8 mouse cellular contexts compared by ENCODE assay signal in genomic region chr12:79172019-79172941, GRCm38 (mm10). TPM values are rescaled to one million over a fixed set of nuclear protein-coding genes. Genes with fewer than 3 reads are reported as not detected.
DNase-seq lines count a peak whose midpoint lies in the region; ATAC-seq and TF ChIP-seq lines count a peak whose summit lies in the region.

Gene Vti1b, minus strand, starts transcription at chr12:79172667.

- 0 out of 2 replicates have a peak, but pooled peaks have one; percentile 24 for TF ChIP-seq EP300 in liver, embryonic 14.5 days (IDR thresholded peaks at IDR 0.05; ENCODE audit: low read depth)
- peak; percentile 87 for TF ChIP-seq EP300 in stomach, postnatal 0 days (optimal IDR thresholded peaks at IDR 0.05)

- H3K36me3 ChIP-seq in forebrain, embryonic 10.5 days (replicated peaks) = peaks cover 30% of the 10 kb centered on the region
- H3K36me3 ChIP-seq in heart, embryonic 15.5 days = peaks cover 13% of the 10 kb centered on the region
- H3K36me3 ChIP-seq in liver, embryonic 14.5 days (replicated peaks; ENCODE audit: control insufficient read depth, insufficient read depth, low read depth) = peaks cover 4% of the 10 kb centered on the region; the same call in 1 of the 2 replicates
- no peaks in the 10 kb centered on the region for H3K36me3 ChIP-seq in neural tube, embryonic 11.5 days (ENCODE audit: control insufficient read depth, insufficient read depth, low read length)
- no peaks in the 10 kb centered on the region; the same call in 1 of the 2 replicates for H3K36me3 ChIP-seq in stomach, postnatal 0 days (ENCODE audit: control insufficient read depth, insufficient read depth, low read length)

- H3K4me3 ChIP-seq in forebrain, embryonic 10.5 days = peak within 1 kb of the TSS; percentile 98
- peak within 1 kb of the TSS; percentile 99 for H3K4me3 ChIP-seq in heart, embryonic 15.5 days
- H3K4me3 ChIP-seq in liver, embryonic 14.5 days (ENCODE audit: insufficient read depth in 1 of 2, low read depth in 2 of 2, low read length in 2 of 2) = peak within 1 kb of the TSS; percentile 86 to 89
- H3K4me3 ChIP-seq in neural tube, embryonic 11.5 days (ENCODE audit: low read depth, low read length) = peak within 1 kb of the TSS; percentile 97
- peak within 1 kb of the TSS; percentile 97 for H3K4me3 ChIP-seq in stomach, postnatal 0 days (ENCODE audit: low read depth, low read length)

- peak within 1 kb of the TSS; percentile 99 for H3K27ac ChIP-seq in forebrain, embryonic 10.5 days
- H3K27ac ChIP-seq in heart, embryonic 15.5 days = peak within 1 kb of the TSS; percentile 93
- H3K27ac ChIP-seq in liver, embryonic 14.5 days = peak within 1 kb of the TSS; percentile 63
- H3K27ac ChIP-seq in neural tube, embryonic 11.5 days (ENCODE audit: low read depth, low read length) = peak within 1 kb of the TSS; percentile 78
- H3K27ac ChIP-seq in stomach, postnatal 0 days (replicated peaks) = peak within 1 kb of the TSS; percentile 93

- H3K9ac ChIP-seq in heart, embryonic 15.5 days = peak within 1 kb of the TSS; percentile 93
- peak within 1 kb of the TSS; percentile 75 for H3K9ac ChIP-seq in liver, embryonic 14.5 days (replicated peaks)
- peak within 1 kb of the TSS; percentile 91 for H3K9ac ChIP-seq in neural tube, embryonic 11.5 days (ENCODE audit: low read length)
- peak within 1 kb of the TSS; percentile 87 for H3K9ac ChIP-seq in stomach, postnatal 0 days (ENCODE audit: low read length)

- WGBS in forebrain, embryonic 10.5 days = under 1% methylated on average over 73 of the region's 73 CpGs
- under 1% methylated on average over 66 of the region's 73 CpGs for WGBS in heart, embryonic 15.5 days
- under 1% methylated on average over 72 of the region's 73 CpGs for WGBS in liver, embryonic 14.5 days (ENCODE audit: insufficient replicate concordance)
- WGBS in neural tube, embryonic 11.5 days = under 1% methylated on average over 72 of the region's 73 CpGs
- WGBS in stomach, postnatal 0 days = 0% methylated on average over 63 of the region's 73 CpGs

- peak; percentile 76 for DNase-seq in c-Kit-negative CD71-positive TER-119-positive erythroid progenitor cells, embryonic 14.5 days (ENCODE audit: low read depth, low spot score)
- peak; percentile 89 for DNase-seq in forebrain, embryonic 10.5 days (ENCODE audit: extremely low spot score, low spot score)
- DNase-seq in kidney, postnatal 25 days = peak; percentile 89 to 95
- peak; percentile 77 to 83 (median 79) for DNase-seq in liver, embryonic 14.5 days (ENCODE audit: low read depth in 3 of 3, low spot score in 3 of 3)
- peak; percentile 89 for DNase-seq in neural tube, embryonic 11.5 days (ENCODE audit: low spot score)
- peak; percentile 91 for DNase-seq in stomach, postnatal 0 days (ENCODE audit: low spot score)

- ATAC-seq in CD4-positive, CD25-positive, alpha-beta regulatory T cell, adult 4 months = peak; percentile 94
- peak; percentile 98 for ATAC-seq in heart, embryonic 15.5 days (replicated peaks; ENCODE audit: insufficient number of reproducible peaks, insufficient read depth, low FRiP score, low read depth)
- peak; percentile 96 for ATAC-seq in liver, embryonic 14.5 days (ENCODE audit: insufficient read depth)
- peak; percentile 97 for ATAC-seq in neural tube, embryonic 11.5 days (ENCODE audit: insufficient read depth, low FRiP score, low TSS enrichment)
- peak; percentile 98 for ATAC-seq in stomach, postnatal 0 days (ENCODE audit: low FRiP score, low TSS enrichment)

- peak within 1 kb of the TSS; percentile 75 for H3K4me2 ChIP-seq in heart, embryonic 15.5 days
- peak within 1 kb of the TSS; percentile 76 for H3K4me2 ChIP-seq in liver, embryonic 14.5 days (ENCODE audit: low read depth)
- peak within 1 kb of the TSS; percentile 53 for H3K4me2 ChIP-seq in neural tube, embryonic 11.5 days (ENCODE audit: low read depth)
- H3K4me2 ChIP-seq in stomach, postnatal 0 days (replicated peaks; ENCODE audit: low read depth) = peak within 1 kb of the TSS; percentile 64

- peak; percentile 83 for TF ChIP-seq CTCF in liver, embryonic 14.5 days (IDR thresholded peaks at IDR 0.05; ENCODE audit: low read depth)
- TF ChIP-seq CTCF in stomach, postnatal 0 days (IDR thresholded peaks at IDR 0.05; ENCODE audit: low read depth) = peak; percentile 82

- no peaks in the 10 kb centered on the region for H3K27me3 ChIP-seq in forebrain, embryonic 10.5 days (ENCODE audit: poor library complexity, severe bottlenecking)
- no peaks in the 10 kb centered on the region for H3K27me3 ChIP-seq in heart, embryonic 15.5 days
- H3K27me3 ChIP-seq in liver, embryonic 14.5 days (ENCODE audit: control insufficient read depth, insufficient read depth, low read length) = no peaks in the 10 kb centered on the region
- H3K27me3 ChIP-seq in neural tube, embryonic 11.5 days (ENCODE audit: control insufficient read depth, insufficient read depth, low read length) = no peaks in the 10 kb centered on the region
- no peaks in the 10 kb centered on the region for H3K27me3 ChIP-seq in stomach, postnatal 0 days (ENCODE audit: control insufficient read depth, insufficient read depth, low read length)

- H3K9me3 ChIP-seq in forebrain, embryonic 10.5 days = no peaks in the 10 kb centered on the region
- H3K9me3 ChIP-seq in heart, embryonic 15.5 days (replicated peaks) = no peaks in the 10 kb centered on the region
- H3K9me3 ChIP-seq in liver, embryonic 14.5 days (ENCODE audit: control insufficient read depth, low read length) = no peaks in the 10 kb centered on the region
- H3K9me3 ChIP-seq in neural tube, embryonic 11.5 days (ENCODE audit: control insufficient read depth, low read length) = no peaks in the 10 kb centered on the region
- no peaks in the 10 kb centered on the region for H3K9me3 ChIP-seq in stomach, postnatal 0 days (ENCODE audit: control insufficient read depth, low read length)

- H3K4me1 ChIP-seq in forebrain, embryonic 10.5 days = peaks cover 22% of the 10 kb centered on the region
- peaks cover 9% of the 10 kb centered on the region for H3K4me1 ChIP-seq in heart, embryonic 15.5 days (replicated peaks)
- peaks cover 9 to 14% of the 10 kb centered on the region in 2 experiments for H3K4me1 ChIP-seq in liver, embryonic 14.5 days (replicated peaks; ENCODE audit: control insufficient read depth in 2 of 2, insufficient read depth in 2 of 2, low read length in 1 of 2)
- peaks cover 6% of the 10 kb centered on the region for H3K4me1 ChIP-seq in neural tube, embryonic 11.5 days (ENCODE audit: control insufficient read depth, insufficient read depth, low read length)
- H3K4me1 ChIP-seq in stomach, postnatal 0 days (replicated peaks; ENCODE audit: control insufficient read depth, insufficient read depth) = no peaks in the 10 kb centered on the region

RNA-seq across cellular contexts. Expression of gene Vti1b, which starts in this region (rescaled TPM):
- polyA plus RNA-seq in CD4-positive, CD25-positive, alpha-beta regulatory T cell, adult 4 months (2017; shearing (Covaris generic)) = 10 to 100 TPM; 70.9 to 80.2 TPM
- 90.7 and 91.4 TPM in 2 replicates for polyA plus RNA-seq in forebrain, embryonic 10.5 days (2016; fragmentation: Nextera tagmentation; extraction: Ambion mirVana)
- 83.9 and 86.6 TPM in 2 replicates for polyA plus RNA-seq in heart, embryonic 15.5 days (2015; fragmentation: Nextera tagmentation; extraction: Ambion mirVana)
- polyA plus RNA-seq in liver, embryonic 14.5 days (2012; rRNA removed) = 9.5 and 16.0 TPM in 2 replicates
- polyA plus RNA-seq in liver, embryonic 14.5 days (2014; fragmentation: Nextera tagmentation; extraction: Ambion mirVana) = 34.9 and 35.2 TPM in 2 replicates
- 103 and 105 TPM in 2 replicates for polyA plus RNA-seq in neural tube, embryonic 11.5 days (2014; fragmentation: Nextera tagmentation; extraction: Ambion mirVana)
- 110 and 111 TPM in 2 replicates for polyA plus RNA-seq in stomach, postnatal 0 days (2015; fragmentation: Nextera tagmentation; extraction: Ambion mirVana)

Comparison
In these comparisons a context has a peak if more than half of its experiments do, and no peak if none do; other contexts are left out.
1. Peak in every context shown above with its lines: DNase-seq, ATAC-seq, H3K4me3 ChIP-seq and H3K27ac ChIP-seq.